Mouse (Mus musculus): ENCODE results near the gene D630039A03Rik. TPM values are rescaled to one million over a fixed set of nuclear protein-coding genes. Genes with fewer than 3 reads are reported as not detected.

Gene D630039A03Rik
- polyA plus RNA-seq, 1 experiment from 2014 or later = 0.35 TPM

DNA sequence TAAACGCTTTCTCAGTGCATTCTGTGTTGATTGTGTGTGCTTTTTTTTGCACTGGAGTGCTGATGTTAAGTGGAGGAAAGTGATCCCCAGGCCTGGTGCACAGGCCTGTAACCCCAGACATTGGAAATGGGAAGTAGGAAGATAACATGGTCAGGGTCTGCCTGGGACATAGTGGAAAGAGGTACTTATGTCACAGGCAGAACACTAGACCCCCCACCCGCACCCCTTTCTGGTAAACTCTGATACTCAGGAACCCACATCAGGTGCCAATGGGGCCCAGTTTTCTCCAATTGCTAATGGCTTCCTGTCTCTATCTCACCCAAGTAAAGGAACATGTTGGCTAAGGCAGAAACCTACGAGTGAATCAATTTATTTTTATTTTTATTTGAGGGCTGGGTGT lies 31.6 kb downstream of the D630039A03Rik start:
- no peak overlapping the region for H3K9ac ChIP-seq
- H3K9me3 ChIP-seq = no peaks in the 10 kb centered on the region
- H3K4me2 ChIP-seq = no peak overlapping the region
- 92% methylated on average over 3 of the region's 3 CpGs for WGBS
- peaks cover 24% of the 10 kb centered on the region for H3K4me1 ChIP-seq (replicated peaks)
- H3K36me3 ChIP-seq = no peaks in the 10 kb centered on the region
- no peak overlapping the region for H3K4me3 ChIP-seq
- ATAC-seq (ENCODE audit: low read depth) = no peak
- no peak overlapping the region for H3K27ac ChIP-seq (replicated peaks)
- no peaks in the 10 kb centered on the region for H3K27me3 ChIP-seq

GRCm38 (mm10) chr4:57883520-57884421 lies 32.3 kb downstream of the D630039A03Rik start:
- Histone ChIP-seq H3K4me2 (no peak overlapping the region), H3K4me3 (no peak overlapping the region), H3K9me3 (no peaks in the 10 kb centered on the region), H3K27ac (replicated peaks) (no peak overlapping the region), H3K4me1 (replicated peaks) (peaks cover 24% of the 10 kb centered on the region), H3K9ac (no peak overlapping the region), H3K36me3 (no peaks in the 10 kb centered on the region), H3K27me3 (no peaks in the 10 kb centered on the region)
- no peak for ATAC-seq (ENCODE audit: low read depth)
- 75% methylated on average over 7 of the region's 7 CpGs for WGBS

- Histone ChIP-seq H3K27ac (replicated peaks) (no peak overlapping the region), H3K36me3 (no peaks in the 10 kb centered on the region), H3K4me3 (no peak overlapping the region), H3K9ac (no peak overlapping the region), H3K9me3 (no peaks in the 10 kb centered on the region), H3K4me2 (no peak overlapping the region), H3K4me1 (replicated peaks) (0 out of 2 replicates have a peak, but pooled peaks cover 5% of the 10 kb centered on the region), H3K27me3 (no peaks in the 10 kb centered on the region)
- peak; percentile 65 for ATAC-seq (ENCODE audit: low read depth)
- 18% methylated on average over 6 of the region's 6 CpGs for WGBS
These were observed 36.2 kb downstream of the D630039A03Rik start for GRCm38 (mm10) chr4:57879804-57880357.

DNA sequence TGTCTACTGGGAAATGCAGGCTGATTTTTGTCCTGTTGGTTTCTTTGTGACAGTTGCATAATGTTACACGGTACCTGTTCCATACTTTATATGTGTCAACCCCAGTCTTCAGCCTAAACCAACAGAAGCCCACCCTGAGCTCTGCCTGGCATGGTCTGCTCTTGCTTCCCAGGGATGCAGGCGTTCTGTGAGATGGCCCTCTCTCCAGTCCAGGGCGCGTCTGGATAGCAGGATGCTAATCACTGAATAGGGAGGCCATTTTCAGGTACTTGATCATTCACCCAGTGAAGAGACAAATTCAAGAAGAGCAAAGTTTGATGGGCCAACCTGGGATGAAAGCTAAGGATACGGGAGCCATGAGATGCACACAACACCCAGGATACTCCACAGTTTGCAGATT lies 37.0 kb downstream of the D630039A03Rik start:
- Histone ChIP-seq H3K4me1 (replicated peaks) (0 out of 2 replicates have a peak, but pooled peaks cover 1% of the 10 kb centered on the region), H3K9me3 (no peaks in the 10 kb centered on the region), H3K9ac (no peak overlapping the region), H3K4me2 (no peak overlapping the region), H3K27ac (replicated peaks) (no peak overlapping the region), H3K36me3 (no peaks in the 10 kb centered on the region), H3K27me3 (no peaks in the 10 kb centered on the region), H3K4me3 (no peak overlapping the region)
- no peak for ATAC-seq (ENCODE audit: low read depth)
- WGBS = 90% methylated on average over 5 of the region's 5 CpGs

GRCm38 (mm10) chr4:57867454-57867853 lies 48.6 kb downstream of the D630039A03Rik start:
- Histone ChIP-seq H3K27me3 (no peaks in the 10 kb centered on the region), H3K4me2 (peak overlapping the region; percentile 16; the same call in 1 of the 2 replicates), H3K27ac (replicated peaks) (0 out of 2 replicates have a peak overlapping the region, but pooled peaks have one; percentile 33), H3K4me1 (replicated peaks) (peaks cover 25% of the 10 kb centered on the region), H3K9ac (no peak overlapping the region), H3K4me3 (no peak overlapping the region), H3K9me3 (no peaks in the 10 kb centered on the region), H3K36me3 (no peaks in the 10 kb centered on the region)
- ATAC-seq (ENCODE audit: low read depth) = no peak
- WGBS = 26% methylated on average over 10 of the region's 10 CpGs

- Histone ChIP-seq H3K4me2 (peak overlapping the region; percentile 16; the same call in 1 of the 2 replicates), H3K9me3 (no peaks in the 10 kb centered on the region), H3K27ac (replicated peaks) (0 out of 2 replicates have a peak overlapping the region, but pooled peaks have one; percentile 33), H3K27me3 (no peaks in the 10 kb centered on the region), H3K9ac (no peak overlapping the region), H3K4me1 (replicated peaks) (peaks cover 29% of the 10 kb centered on the region), H3K36me3 (no peaks in the 10 kb centered on the region), H3K4me3 (no peak overlapping the region)
- 0 out of 2 replicates have a peak, but pooled peaks have one; percentile 19 for ATAC-seq (ENCODE audit: low read depth)
- WGBS = 61% methylated on average over 9 of the region's 9 CpGs
These were observed 49.1 kb downstream of the D630039A03Rik start for GRCm38 (mm10) chr4:57866990-57867389.

DNA sequence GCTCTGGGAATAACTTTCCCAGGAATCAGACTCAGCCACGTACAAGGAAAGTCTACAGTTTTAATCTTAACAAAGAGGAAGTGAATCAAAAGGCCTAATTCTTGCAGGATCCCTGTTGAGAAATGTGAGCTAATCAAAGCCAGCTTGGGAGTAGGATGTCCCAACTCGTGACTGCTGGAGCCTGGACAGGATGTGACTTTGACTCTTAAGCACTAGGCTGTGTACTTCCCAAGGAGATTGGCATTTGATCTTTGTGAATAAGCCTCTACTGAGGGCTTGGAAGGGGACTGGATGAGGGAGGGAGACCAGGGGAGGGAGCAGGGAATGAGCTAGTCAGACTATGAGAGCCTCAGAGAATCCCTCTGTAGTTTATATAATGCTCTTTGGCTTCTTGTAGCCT lies 50.0 kb downstream of the D630039A03Rik start:
- WGBS = 36% methylated on average over 2 of the region's 2 CpGs
- H3K27me3 ChIP-seq = no peaks in the 10 kb centered on the region
- H3K27ac ChIP-seq (replicated peaks) = no peak overlapping the region

DNA sequence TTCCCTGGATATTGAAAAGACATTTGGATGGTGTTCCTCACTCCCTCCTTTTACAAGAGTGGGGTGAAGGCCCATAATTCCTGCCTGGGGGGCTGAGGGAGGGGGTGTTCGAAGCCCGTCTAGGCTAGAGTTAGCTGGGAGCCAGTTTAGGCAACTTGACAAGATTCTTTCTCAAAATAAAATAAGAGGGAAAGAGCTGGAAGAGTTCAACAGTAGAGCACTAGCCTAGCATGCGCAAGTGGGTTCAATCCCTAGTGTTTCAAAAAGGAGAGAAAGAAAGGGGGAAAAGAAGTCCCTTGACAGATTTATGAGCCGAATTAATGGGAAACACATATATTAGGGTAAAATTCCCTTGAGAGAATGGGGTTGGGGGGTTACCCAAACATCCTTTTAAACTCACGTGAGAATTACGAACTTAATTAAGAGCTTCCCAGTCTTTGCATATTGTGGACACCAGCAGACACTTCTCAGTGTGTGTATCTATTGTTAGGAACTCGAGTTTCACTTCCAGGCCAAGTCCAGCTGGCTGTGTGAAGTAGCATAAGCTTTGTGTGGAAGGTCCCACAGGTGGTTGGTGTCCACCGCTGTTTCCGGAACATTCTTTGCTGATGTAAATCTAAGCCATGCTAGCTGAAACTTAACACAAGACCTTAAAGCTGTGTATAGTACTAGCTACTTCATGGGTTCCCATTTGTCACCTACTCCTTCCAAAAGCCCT lies 53.7 kb downstream of the D630039A03Rik start:
- Histone ChIP-seq H3K27me3 (no peaks in the 10 kb centered on the region), H3K27ac (replicated peaks) (no peak overlapping the region), H3K9me3 (0 out of 2 replicates have a peak, but pooled peaks cover 1% of the 10 kb centered on the region), H3K9ac (no peak overlapping the region), H3K4me3 (no peak overlapping the region), H3K4me2 (no peak overlapping the region), H3K36me3 (peaks cover 12% of the 10 kb centered on the region), H3K4me1 (replicated peaks) (peaks cover 26% of the 10 kb centered on the region)
- 58% methylated on average over 9 of the region's 9 CpGs for WGBS
- no peak for ATAC-seq (ENCODE audit: low read depth)

More for the DNA sequence above, 50.0 kb downstream of the D630039A03Rik start:
- Histone ChIP-seq H3K4me3 (no peak overlapping the region), H3K9ac (no peak overlapping the region), H3K4me1 (replicated peaks) (peaks cover 30% of the 10 kb centered on the region), H3K36me3 (no peaks in the 10 kb centered on the region), H3K9me3 (no peaks in the 10 kb centered on the region), H3K4me2 (no peak overlapping the region)
- no peak for ATAC-seq (ENCODE audit: low read depth)

DNA sequence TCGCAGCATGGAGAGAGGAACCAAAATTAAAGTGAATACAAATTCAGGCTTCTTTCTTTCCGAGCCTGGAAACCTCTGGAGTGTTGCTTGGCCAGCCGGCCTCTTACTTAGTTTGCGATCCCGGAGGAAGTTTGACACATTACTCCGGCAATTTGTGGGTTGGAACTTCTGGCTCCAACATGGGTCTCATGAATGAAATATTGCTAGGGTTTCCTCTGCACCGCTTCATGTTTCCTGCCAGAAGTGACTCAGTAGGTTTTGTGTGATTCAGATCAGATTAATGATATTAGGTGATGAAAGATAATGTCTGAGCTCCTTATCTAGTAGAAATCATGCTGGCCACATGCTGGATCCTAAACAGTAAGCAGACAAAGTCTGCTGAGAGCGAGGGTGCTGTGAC lies 54.2 kb downstream of the D630039A03Rik start:
- no peak for ATAC-seq (ENCODE audit: low read depth)

GRCm38 (mm10) chr4:57861166-57861565 lies 54.9 kb downstream of the D630039A03Rik start:
- Histone ChIP-seq H3K9ac (no peak overlapping the region), H3K36me3 (peaks cover 25% of the 10 kb centered on the region), H3K27ac (replicated peaks) (no peak overlapping the region), H3K4me3 (no peak overlapping the region), H3K4me1 (replicated peaks) (peaks cover 13% of the 10 kb centered on the region), H3K9me3 (0 out of 2 replicates have a peak, but pooled peaks cover 4% of the 10 kb centered on the region), H3K4me2 (no peak overlapping the region), H3K27me3 (no peaks in the 10 kb centered on the region)
- 80% methylated on average over 6 of the region's 6 CpGs for WGBS
- ATAC-seq (ENCODE audit: low read depth) = no peak

More for the DNA sequence above, 54.2 kb downstream of the D630039A03Rik start:
- 77% methylated on average over 8 of the region's 8 CpGs for WGBS
- Histone ChIP-seq H3K27ac (replicated peaks) (no peak overlapping the region), H3K9ac (no peak overlapping the region), H3K36me3 (peaks cover 18% of the 10 kb centered on the region), H3K27me3 (no peaks in the 10 kb centered on the region), H3K4me1 (replicated peaks) (peaks cover 20% of the 10 kb centered on the region), H3K4me2 (no peak overlapping the region), H3K9me3 (0 out of 2 replicates have a peak, but pooled peaks cover 4% of the 10 kb centered on the region), H3K4me3 (no peak overlapping the region)

GRCm38 (mm10) chr4:57860204-57860611 lies 55.9 kb downstream of the D630039A03Rik start:
- WGBS = 83% methylated on average over 6 of the region's 6 CpGs

More at GRCm38 (mm10) chr4:57860204-57860611, 55.9 kb downstream of the D630039A03Rik start:
- no peak overlapping the region for H3K9ac ChIP-seq
- H3K4me3 ChIP-seq = no peak overlapping the region
- 0 out of 2 replicates have a peak, but pooled peaks cover 4% of the 10 kb centered on the region for H3K9me3 ChIP-seq
- no peak overlapping the region for H3K4me2 ChIP-seq
- H3K27me3 ChIP-seq = no peaks in the 10 kb centered on the region
- no peak overlapping the region for H3K27ac ChIP-seq (replicated peaks)
- peaks cover 9% of the 10 kb centered on the region for H3K4me1 ChIP-seq (replicated peaks)
- H3K36me3 ChIP-seq = peaks cover 34% of the 10 kb centered on the region
- no peak for ATAC-seq (ENCODE audit: low read depth)
